Mouse (Mus musculus) heart, embryonic 13.5 days (tissue): ENCODE results near the gene Tmem259. TPM values are rescaled to one million over a fixed set of nuclear protein-coding genes. Genes with fewer than 3 reads are reported as not detected.
"Not testable (repeated sequence)": the region's sequence is repeated elsewhere in the genome, so short reads cannot be mapped to it uniquely, and the experiment has no call there.

Experiments
- ATAC-seq: fragments of 200-750 bp; cut with Nextera tagmentation; 2 replicates; pipeline ENCODE4 v1.8.0; 2017; ENCODE audit warnings: moderate TSS enrichment; ENCODE audit not compliant: insufficient number of reproducible peaks, low FRiP score, low TSS enrichment; ENCODE audit errors: extremely low read depth
- H3K27ac ChIP-seq: fragments of 300-500 bp; sonication (generic); replicated peaks from 2 replicates; pipeline ENCODE4 v1.5.1; 2015; ENCODE audit warnings: moderate library complexity, mild to moderate bottlenecking, inconsistent platforms
- H3K27me3 ChIP-seq: fragments of 300-500 bp; sonication (generic); replicated peaks from 2 replicates; pipeline ENCODE4 v1.6.1; 2015; ENCODE audit warnings: mild to moderate bottlenecking, inconsistent platforms
- H3K36me3 ChIP-seq: fragments of 300-500 bp; sonication (generic); 2 replicates; pipeline ENCODE4 v1.6.1; 2015; ENCODE audit warnings: mild to moderate bottlenecking, inconsistent platforms
- H3K4me1 ChIP-seq: fragments of 300-500 bp; sonication (generic); 2 replicates; pipeline ENCODE4 v1.6.1; 2015; ENCODE audit warnings: inconsistent platforms
- H3K4me2 ChIP-seq: fragments of 300-500 bp; sonication (generic); 2 replicates; pipeline ENCODE4 v1.6.1; 2015; ENCODE audit warnings: inconsistent platforms, mild to moderate bottlenecking, moderate library complexity
- H3K4me3 ChIP-seq: fragments of 300-500 bp; sonication (generic); 2 replicates; pipeline ENCODE4 v1.5.1; 2015; ENCODE audit warnings: moderate library complexity, mild to moderate bottlenecking, inconsistent platforms
- H3K9ac ChIP-seq: fragments of 300-500 bp; sonication (generic); 2 replicates; pipeline ENCODE4 v1.6.1; 2015; ENCODE audit warnings: inconsistent platforms, mild to moderate bottlenecking, moderate library complexity
- H3K9me3 ChIP-seq: fragments of 300-500 bp; sonication (generic); 2 replicates; pipeline ENCODE4 v1.6.1; 2016; ENCODE audit warnings: inconsistent platforms
- WGBS: fragments of 180-500 bp; shearing (Covaris S2); methylation state at CpG from one replicate; pipeline ENCODE4 v1.1.7; 2015; ENCODE audit warnings: mixed read lengths; 5-methylcytosine and 5-hydroxymethylcytosine counted together
- polyA plus RNA-seq: library from polyadenylated mRNA; unstranded; fragments of >200 nt; fragmentation: Nextera tagmentation; extraction: Ambion mirVana; gene quantifications from 2 replicates; pipeline ENCODE4 v1.2.1, GENCODE M21; 2015

Tmem259 gene
- polyA plus RNA-seq, 1 experiment from 2014 or later, result 10.6 TPM

DNA sequence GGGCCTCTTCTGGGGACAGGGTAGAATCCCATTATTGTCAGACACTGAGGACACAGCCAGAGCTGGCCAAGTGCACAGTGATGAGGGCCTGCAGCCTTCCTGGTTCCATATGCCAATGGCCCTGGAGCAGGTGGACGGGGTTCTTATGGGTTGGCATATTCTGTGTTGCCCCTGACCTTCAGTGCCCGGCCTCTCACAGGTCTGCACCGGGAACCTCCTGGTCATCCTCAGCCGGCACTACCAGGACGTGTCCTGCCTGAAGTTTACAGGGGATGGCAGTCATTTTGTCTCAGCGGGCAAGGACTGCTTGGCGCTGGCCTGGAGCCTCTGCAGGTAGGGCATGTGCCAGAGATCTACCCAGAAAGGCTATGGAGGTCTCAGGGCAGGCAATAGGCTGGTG is 19.4 kb downstream of the Tmem259 start:
- H3K36me3 ChIP-seq, result peaks cover 72% of the 10 kb centered on the region

DNA sequence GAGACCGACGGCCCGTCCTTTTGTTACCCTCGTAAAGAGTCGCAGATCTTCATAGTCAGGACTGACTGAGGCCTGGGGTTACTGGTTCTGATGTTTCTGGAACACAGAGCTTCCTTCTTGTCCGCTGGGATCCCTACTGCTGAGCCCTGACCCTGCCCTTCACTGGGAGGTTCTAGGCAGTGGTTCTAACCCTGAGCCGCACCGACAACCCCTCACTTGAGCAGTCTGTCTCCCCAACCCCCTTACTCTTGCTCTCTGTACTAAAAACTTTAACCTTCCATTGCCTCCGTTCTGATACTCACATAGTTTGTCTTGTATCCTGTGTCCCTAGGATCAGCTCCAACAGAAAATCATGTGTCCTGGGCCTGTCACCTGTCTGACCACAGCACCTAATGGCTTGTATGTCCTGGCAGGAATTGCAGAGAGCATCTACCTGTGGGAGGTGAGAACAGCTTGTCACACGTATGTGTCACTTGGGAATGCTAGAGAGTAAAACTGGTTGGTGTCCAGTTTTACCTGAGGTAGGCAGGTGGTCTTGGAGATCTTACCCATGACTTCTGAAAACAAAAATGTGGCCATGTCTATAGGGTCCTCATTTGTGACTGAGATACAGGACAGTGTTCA is 23.3 kb downstream of the Tmem259 start:
- Histone ChIP-seq H3K9me3 (no peaks in the 10 kb centered on the region), H3K9ac (peak overlapping the region; percentile 92), H3K36me3 (peaks cover 47% of the 10 kb centered on the region), H3K4me1 (peaks cover 17% of the 10 kb centered on the region), H3K4me3 (peak overlapping the region; percentile 91), H3K4me2 (peak overlapping the region; percentile 76), H3K27me3 (no peaks in the 10 kb centered on the region), H3K27ac (peak overlapping the region; percentile 77; the same call in 1 of the 2 replicates)
- 13% methylated on average over 10 of the region's 10 CpGs for whole genome bisulfite sequencing
- no peak for ATAC-seq

More for the DNA sequence above, 19.4 kb downstream of the Tmem259 start:
- Histone ChIP-seq H3K9ac (no peak overlapping the region), H3K27me3 (peaks cover 14% of the 10 kb centered on the region), H3K27ac (no peak overlapping the region), H3K4me1 (peaks cover 11% of the 10 kb centered on the region), H3K4me2 (no peak overlapping the region), H3K4me3 (no peak overlapping the region), H3K9me3 (no peaks in the 10 kb centered on the region)
- 92% methylated on average over 7 of the region's 7 CpGs for WGBS
- ATAC-seq, result no peak

DNA sequence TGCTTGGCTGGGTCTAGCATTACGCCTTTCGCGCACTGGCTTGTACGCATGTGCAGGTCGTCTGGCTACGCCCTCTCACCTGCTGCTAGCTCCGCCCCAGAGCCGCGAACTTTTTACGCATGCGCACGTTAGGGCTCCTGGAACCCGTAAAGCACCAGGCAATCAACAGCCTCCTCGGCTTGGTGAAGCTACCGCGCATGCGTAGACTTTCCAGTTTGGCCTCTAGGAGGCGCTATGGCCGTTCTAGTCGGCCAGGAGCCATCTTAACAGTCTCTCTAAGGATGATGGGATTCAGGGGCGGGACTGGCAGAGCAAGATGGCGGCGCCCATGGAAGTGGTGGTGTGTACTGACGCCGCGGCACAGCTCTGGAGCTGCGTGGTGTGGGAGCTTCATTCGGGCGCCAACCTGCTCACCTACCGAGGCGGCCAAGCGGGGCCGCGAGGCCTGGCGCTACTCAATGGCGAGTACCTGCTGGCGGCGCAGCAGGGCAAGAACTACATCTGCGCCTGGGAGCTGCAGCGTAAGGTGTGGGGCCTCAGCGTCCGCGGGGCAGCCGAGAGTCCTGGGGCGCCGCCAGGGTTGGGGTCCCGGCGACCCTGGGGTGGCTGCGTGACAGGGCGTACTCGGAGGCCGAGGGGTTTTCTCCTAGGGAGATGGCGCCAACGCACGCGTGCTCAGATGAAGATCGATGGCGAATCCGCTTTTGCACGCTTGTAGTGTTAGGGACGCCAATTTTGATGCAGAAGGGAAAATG is 24.1 kb downstream of the Tmem259 start, which contains the start of gene Wdr18:
Wdr18 (plus strand) TSS at position 306 of the 755 bp plus-strand sequence.
- Histone ChIP-seq H3K9ac (peak within 1 kb of the TSS; percentile 92), H3K27ac (peak within 1 kb of the TSS; percentile 77), H3K4me1 (peaks cover 17% of the 10 kb centered on the region), H3K4me3 (peak within 1 kb of the TSS; percentile 91), H3K9me3 (no peaks in the 10 kb centered on the region), H3K27me3 (no peaks in the 10 kb centered on the region), H3K4me2 (peak within 1 kb of the TSS; percentile 76), H3K36me3 (peaks cover 39% of the 10 kb centered on the region)
- peak; percentile 87 for ATAC-seq
- WGBS, result under 1% methylated on average over 61 of the region's 61 CpGs

DNA sequence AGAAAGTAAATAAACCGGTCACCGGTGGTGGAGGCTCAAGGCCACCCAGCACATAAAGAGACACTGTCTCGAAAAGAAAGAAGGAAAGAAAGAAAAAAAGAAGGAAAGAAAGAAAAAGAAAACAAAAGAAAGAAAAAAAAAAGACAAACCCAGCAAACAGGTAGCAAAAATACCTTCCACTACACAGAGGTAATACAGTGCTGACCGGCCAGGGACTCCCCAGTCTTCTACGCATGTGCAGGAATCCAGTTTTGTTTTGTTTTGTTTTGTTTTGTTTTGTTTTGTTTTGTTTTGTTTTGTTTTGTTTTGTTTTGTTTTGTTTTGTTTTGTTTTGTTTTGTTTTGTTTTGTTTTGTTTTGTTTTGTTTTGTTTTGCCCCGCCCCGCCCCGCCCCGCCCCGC is 24.7 kb downstream of the Tmem259 start:
- peak overlapping the region; percentile 45 for H3K4me2 ChIP-seq

DNA sequence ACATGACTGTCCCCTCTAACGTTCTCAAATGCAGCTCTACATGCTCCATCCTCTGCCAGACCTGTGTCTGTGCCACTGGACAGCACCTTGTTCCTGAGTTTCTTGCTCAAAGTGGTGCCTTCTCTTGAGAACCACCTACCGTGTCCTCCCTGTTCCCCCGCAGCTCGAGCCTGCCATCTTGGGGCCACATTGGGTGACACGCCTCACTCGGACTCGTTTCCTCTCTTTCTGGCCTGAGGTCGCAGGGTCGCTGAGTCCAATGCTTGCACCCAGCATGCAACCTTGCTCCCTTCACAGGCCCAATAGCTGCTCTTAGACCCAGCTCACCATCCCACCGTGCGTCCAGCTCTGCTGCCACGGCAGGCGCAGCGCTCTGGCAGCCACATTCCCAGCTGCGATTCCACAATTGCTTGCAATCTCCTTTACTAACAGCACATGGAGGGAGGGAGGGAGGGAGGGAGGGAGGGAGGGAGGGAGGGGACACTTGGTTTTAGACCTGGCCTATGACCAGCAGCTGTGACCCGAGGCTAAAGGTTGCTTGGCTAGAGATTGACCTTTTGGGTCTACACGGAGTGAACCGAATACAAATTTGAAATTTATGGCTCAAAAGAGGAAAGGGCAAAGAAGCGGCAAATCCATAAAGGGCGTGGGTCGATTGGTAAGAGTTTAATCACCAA is 25.9 kb downstream of the Tmem259 start:
- WGBS, result 17% methylated on average over 21 of the region's 21 CpGs
- Histone ChIP-seq H3K36me3 (peaks cover 24% of the 10 kb centered on the region), H3K27me3 (no peaks in the 10 kb centered on the region), H3K27ac (peak overlapping the region; percentile 63), H3K4me3 (peak overlapping the region; percentile 32), H3K4me1 (peaks cover 21% of the 10 kb centered on the region), H3K9me3 (no peaks in the 10 kb centered on the region), H3K4me2 (peak overlapping the region; percentile 58), H3K9ac (peak overlapping the region; percentile 67)
- ATAC-seq, result no peak

More for the DNA sequence above, 24.7 kb downstream of the Tmem259 start:
- peak overlapping the region; percentile 91 for H3K4me3 ChIP-seq
- ATAC-seq, H3K9me3 ChIP-seq, H3K27me3 ChIP-seq, H3K9ac ChIP-seq: not testable (repeated sequence)
- H3K27ac ChIP-seq, result 0 out of 2 replicates have a peak overlapping the region, but pooled peaks have one; percentile 39
- H3K4me1 ChIP-seq, result peaks cover 17% of the 10 kb centered on the region
- 38% methylated on average over 9 of the region's 10 CpGs for WGBS
- H3K36me3 ChIP-seq, result peaks cover 33% of the 10 kb centered on the region

DNA sequence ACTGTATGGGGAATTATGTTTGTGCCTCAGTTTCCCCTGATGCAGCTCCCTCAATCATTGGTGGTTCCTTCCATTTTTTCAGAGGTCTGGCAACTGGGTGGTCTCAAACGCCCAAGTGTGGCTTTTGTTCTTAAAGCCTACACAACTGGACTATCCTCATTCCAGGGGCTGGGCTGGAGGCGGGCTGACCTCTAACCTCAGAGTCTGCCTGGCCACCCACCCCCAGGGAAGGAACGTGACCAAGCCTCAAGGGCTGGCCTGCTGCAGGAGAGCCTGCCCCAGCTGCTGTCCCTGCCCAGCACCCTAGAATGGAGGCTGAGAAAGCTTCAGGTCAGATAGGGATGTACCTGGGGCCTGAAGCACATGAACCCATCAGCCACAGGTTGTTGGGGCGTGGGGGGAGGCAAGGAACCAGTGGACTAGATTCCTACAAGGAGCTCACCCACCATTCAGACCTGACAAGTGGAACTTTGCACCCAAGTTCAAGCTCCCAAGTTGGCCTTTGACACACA is 27.4 kb downstream of the Tmem259 start:
- no peaks in the 10 kb centered on the region for H3K27me3 ChIP-seq
- WGBS, result 29% methylated on average over 4 of the region's 4 CpGs
- H3K9me3 ChIP-seq, result no peaks in the 10 kb centered on the region
- peak overlapping the region; percentile 27; the same call in 1 of the 2 replicates for H3K4me2 ChIP-seq
- peaks cover 22% of the 10 kb centered on the region for H3K36me3 ChIP-seq
- no peak for ATAC-seq
- no peak overlapping the region for H3K27ac ChIP-seq
- 0 out of 2 replicates have a peak overlapping the region, but pooled peaks have one; percentile 44 for H3K9ac ChIP-seq
- H3K4me3 ChIP-seq, result peak overlapping the region; percentile 10; the same call in 1 of the 2 replicates
- H3K4me1 ChIP-seq, result peaks cover 21% of the 10 kb centered on the region

DNA sequence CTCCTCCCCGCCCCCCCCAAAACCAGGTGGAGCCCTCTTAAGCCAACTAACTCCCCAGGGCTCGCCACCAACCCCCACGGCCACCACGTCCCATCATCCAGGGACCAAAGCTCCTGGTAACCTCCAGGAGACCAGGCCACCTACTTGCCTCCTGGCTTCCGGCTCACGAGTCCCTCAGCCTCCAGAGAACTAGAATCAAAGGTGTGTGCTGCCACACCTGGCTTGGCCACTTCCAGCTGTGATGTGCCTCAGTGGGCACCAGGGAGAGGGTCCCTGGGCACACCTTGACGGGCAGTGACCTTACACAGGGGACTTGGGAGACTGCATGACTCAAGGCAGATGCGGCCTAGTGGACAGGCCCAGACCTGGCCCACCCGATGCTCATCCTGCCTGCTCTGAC is 28.4 kb downstream of the Tmem259 start:
- Histone ChIP-seq H3K36me3 (peaks cover 26% of the 10 kb centered on the region), H3K4me3 (no peak overlapping the region), H3K27ac (no peak overlapping the region), H3K9ac (0 out of 2 replicates have a peak overlapping the region, but pooled peaks have one; percentile 44), H3K4me1 (peaks cover 13% of the 10 kb centered on the region), H3K27me3 (no peaks in the 10 kb centered on the region), H3K9me3 (no peaks in the 10 kb centered on the region), H3K4me2 (peak overlapping the region; percentile 27; the same call in 1 of the 2 replicates)
- WGBS, result 69% methylated on average over 9 of the region's 9 CpGs
- no peak for ATAC-seq

DNA sequence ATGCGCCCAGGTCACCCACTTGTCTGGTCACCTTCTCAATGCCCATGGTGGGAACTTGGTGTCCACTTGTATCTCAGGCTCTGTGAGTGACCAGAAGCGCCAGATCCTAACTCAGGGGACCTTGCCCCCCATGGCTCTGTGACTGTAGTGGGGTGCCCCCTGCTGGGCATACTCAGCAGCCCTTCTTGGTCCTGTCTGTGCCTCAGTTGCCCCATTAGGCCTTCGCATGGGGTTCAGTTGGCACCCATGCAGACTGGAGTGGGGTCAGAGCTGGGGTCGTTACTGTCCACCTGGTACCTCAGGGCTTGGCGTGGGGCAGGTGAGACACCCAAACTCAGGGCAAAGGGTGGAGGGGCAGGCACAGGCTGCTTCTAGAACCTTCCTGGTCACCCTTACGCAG is 30.2 kb downstream of the Tmem259 start:
- Histone ChIP-seq H3K27ac (no peak overlapping the region), H3K9ac (no peak overlapping the region), H3K27me3 (no peaks in the 10 kb centered on the region), H3K9me3 (no peaks in the 10 kb centered on the region), H3K4me3 (no peak overlapping the region), H3K36me3 (peaks cover 43% of the 10 kb centered on the region), H3K4me1 (peaks cover 10% of the 10 kb centered on the region; the same call in 1 of the 2 replicates), H3K4me2 (no peak overlapping the region; the same call in 1 of the 2 replicates)
- ATAC-seq, result no peak
- 80% methylated on average over 6 of the region's 6 CpGs for WGBS

DNA sequence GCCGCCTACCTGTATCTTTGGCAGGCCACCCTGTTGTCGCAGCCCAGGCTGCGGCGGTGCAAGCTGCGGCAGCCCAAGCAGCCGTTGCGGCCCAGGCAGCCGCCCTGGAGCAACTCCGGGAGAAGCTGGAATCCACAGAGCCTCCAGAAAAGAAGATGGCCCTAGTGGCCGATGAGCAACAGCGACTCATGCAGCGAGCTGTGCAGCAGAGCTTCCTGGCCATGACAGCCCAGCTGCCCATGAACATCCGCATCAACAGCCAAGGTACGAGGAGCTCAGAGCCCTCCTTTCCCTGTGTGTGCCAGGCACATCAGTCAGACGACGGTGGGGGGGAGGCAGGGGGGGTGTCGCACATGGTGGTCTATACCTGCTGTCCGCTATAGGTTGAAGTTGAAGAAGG is 33.5 kb downstream of the Tmem259 start:
- 81% methylated on average over 18 of the region's 18 CpGs for WGBS
- H3K27me3 ChIP-seq, result no peaks in the 10 kb centered on the region
- peaks cover 66% of the 10 kb centered on the region for H3K36me3 ChIP-seq
- ATAC-seq, result no peak
- H3K4me1 ChIP-seq, result peaks cover 25% of the 10 kb centered on the region
- no peak overlapping the region for H3K4me2 ChIP-seq
- no peak overlapping the region for H3K9ac ChIP-seq
- no peak overlapping the region for H3K4me3 ChIP-seq
- H3K27ac ChIP-seq, result no peak overlapping the region
- no peaks in the 10 kb centered on the region for H3K9me3 ChIP-seq

DNA sequence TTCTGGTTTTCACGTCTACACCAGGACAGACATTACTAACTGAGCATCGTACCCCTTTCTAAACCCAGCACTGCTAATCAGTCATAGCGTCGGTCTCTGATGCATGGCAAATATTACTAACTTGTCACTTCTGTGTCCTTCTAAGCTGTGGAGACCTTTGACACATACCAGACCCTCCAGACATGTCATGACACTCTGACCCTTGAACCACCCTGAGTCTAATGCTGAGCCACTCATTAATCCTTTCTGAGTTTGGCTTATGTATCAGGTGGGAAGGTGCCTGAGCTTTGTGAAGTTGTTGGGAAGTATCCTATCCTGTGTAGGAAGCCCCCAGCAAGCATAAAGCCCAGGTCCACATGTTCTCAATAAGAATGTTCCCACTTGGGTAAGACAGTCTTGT is 34.3 kb downstream of the Tmem259 start:
- H3K27ac ChIP-seq, result no peak overlapping the region
- 69% methylated on average over 4 of the region's 4 CpGs for WGBS
- ATAC-seq, result no peak
- H3K36me3 ChIP-seq, result peaks cover 66% of the 10 kb centered on the region
- no peak overlapping the region for H3K4me3 ChIP-seq
- H3K4me2 ChIP-seq, result no peak overlapping the region
- no peaks in the 10 kb centered on the region for H3K9me3 ChIP-seq
- H3K27me3 ChIP-seq, result no peaks in the 10 kb centered on the region
- H3K4me1 ChIP-seq, result peaks cover 33% of the 10 kb centered on the region
- no peak overlapping the region for H3K9ac ChIP-seq

DNA sequence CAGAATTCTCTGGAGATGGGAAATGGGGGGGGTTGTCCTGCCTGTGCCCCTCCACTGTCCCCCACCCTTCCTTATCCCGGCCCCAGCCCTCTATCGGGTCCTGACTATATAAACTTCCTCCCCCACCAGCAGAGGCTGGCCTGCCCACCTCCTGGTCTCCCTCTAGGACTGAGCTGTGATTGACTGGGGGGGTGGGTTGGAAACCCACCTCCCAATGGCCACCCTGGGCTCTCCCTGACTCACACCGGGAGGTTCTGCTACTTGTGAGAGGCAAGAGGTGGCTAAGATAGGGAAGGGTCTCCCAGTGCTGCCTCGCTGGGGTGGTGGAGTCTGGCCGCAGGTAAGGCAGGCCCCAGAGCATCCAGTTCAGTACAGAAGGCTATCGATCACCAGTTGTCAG is 36.6 kb downstream of the Tmem259 start:
- Histone ChIP-seq H3K4me1 (peaks cover 45% of the 10 kb centered on the region), H3K27me3 (no peaks in the 10 kb centered on the region), H3K4me2 (peak overlapping the region; percentile 50), H3K9me3 (no peaks in the 10 kb centered on the region), H3K36me3 (peaks cover 56% of the 10 kb centered on the region), H3K4me3 (peak overlapping the region; percentile 34), H3K9ac (peak overlapping the region; percentile 64), H3K27ac (peak overlapping the region; percentile 81)
- ATAC-seq, result no peak
- WGBS, result 66% methylated on average over 6 of the region's 6 CpGs
